In the genomic region with DNA sequence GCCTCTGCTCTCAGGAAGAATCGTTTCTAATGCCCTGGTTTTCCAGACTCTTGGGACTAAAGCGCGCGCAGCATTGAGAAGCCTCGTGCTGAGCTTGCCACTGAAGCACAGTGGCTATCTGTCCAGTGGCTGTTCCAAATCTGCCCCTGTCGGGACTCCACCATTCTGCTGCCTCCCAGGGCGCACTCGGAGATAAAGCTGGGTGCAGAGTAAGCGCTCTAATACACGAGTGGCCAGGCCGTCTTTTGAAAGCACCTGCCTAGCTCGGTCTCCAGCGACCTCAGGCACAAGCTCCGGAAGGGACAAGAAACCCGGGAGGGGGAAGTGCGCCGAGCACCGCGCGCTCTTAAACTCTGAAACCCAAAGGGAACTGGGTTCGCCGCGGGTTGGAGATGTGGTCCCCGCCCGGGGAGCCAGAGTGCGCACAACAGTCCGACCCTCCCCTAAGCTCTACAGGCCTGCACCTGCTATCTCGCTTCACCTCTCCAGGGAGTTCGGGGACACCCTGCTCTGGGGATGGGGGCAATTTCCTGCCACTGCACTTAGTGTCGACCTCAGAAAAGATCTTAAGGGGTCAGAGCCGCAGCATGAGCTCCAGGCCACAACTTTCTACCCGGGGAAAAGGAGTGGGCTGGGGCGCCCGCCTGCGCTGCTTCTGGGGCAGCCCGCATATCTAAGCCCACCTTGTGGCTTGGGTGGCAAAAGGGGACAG, we compare ENCODE assay signal across 8 mouse cellular contexts. TPM values are rescaled to one million over a fixed set of nuclear protein-coding genes. Genes with fewer than 3 reads are reported as not detected.
A peak's percentile ranks its signal among the peaks of the same experiment; 100 is the strongest.
DNase-seq lines count a peak whose midpoint lies in the region; ATAC-seq and TF ChIP-seq lines count a peak whose summit lies in the region.

No protein-coding gene starts in this region.

- H3K9me3 ChIP-seq in heart, embryonic 13.5 days = no peaks in the 10 kb centered on the region
- no peaks in the 10 kb centered on the region for H3K9me3 ChIP-seq in kidney, postnatal 0 days (replicated peaks; ENCODE audit: low read length)

- H3K4me2 ChIP-seq in heart, embryonic 13.5 days = peak overlapping the region; percentile 95
- peak overlapping the region; percentile 97 for H3K4me2 ChIP-seq in kidney, postnatal 0 days (ENCODE audit: low read length)

- WGBS in heart, embryonic 13.5 days = under 1% methylated on average over 36 of the region's 36 CpGs
- whole genome bisulfite sequencing in kidney, postnatal 0 days = under 1% methylated on average over 36 of the region's 36 CpGs

- peak overlapping the region; percentile 63 for H3K4me3 ChIP-seq in heart, embryonic 13.5 days
- peak overlapping the region; percentile 55 for H3K4me3 ChIP-seq in kidney, postnatal 0 days (replicated peaks; ENCODE audit: low read depth, low read length)

- peaks cover 53% of the 10 kb centered on the region for H3K27me3 ChIP-seq in heart, embryonic 13.5 days (replicated peaks)
- H3K27me3 ChIP-seq in kidney, postnatal 0 days (ENCODE audit: insufficient read depth, low read length) = no peaks in the 10 kb centered on the region; the same call in 1 of the 2 replicates

- H3K36me3 ChIP-seq in heart, embryonic 13.5 days = no peaks in the 10 kb centered on the region
- no peaks in the 10 kb centered on the region for H3K36me3 ChIP-seq in kidney, postnatal 0 days (ENCODE audit: insufficient read depth, low read length)

- peak overlapping the region; percentile 24 for H3K27ac ChIP-seq in heart, embryonic 13.5 days (replicated peaks)
- no peak overlapping the region; the same call in 1 of the 2 replicates for H3K27ac ChIP-seq in kidney, postnatal 0 days

- H3K4me1 ChIP-seq in heart, embryonic 13.5 days = peaks cover 38% of the 10 kb centered on the region
- peaks cover 21% of the 10 kb centered on the region for H3K4me1 ChIP-seq in kidney, postnatal 0 days (replicated peaks; ENCODE audit: insufficient read depth, low read length)

- TF ChIP-seq CTCF in kidney, postnatal 0 days (IDR thresholded peaks at IDR 0.05; ENCODE audit: low read depth) = no peak

- peak overlapping the region; percentile 79 for H3K9ac ChIP-seq in heart, embryonic 13.5 days
- H3K9ac ChIP-seq in kidney, postnatal 0 days (ENCODE audit: low read depth, low read length) = peak overlapping the region; percentile 58

- peak; percentile 39 for DNase-seq in urinary bladder, postnatal 14 days (ENCODE audit: low spot score)
- DNase-seq in urinary bladder, postnatal 4 days (ENCODE audit: low spot score in 2 of 2) = no peak
- DNase-seq in cerebellum, postnatal 25 days = peak; percentile 27 to 32
- peak; percentile 19 for DNase-seq in kidney, postnatal 0 days (ENCODE audit: low spot score)
- DNase-seq in lung, postnatal 36 days = peak; percentile 65
- DNase-seq in right cerebral cortex, postnatal 14 days = peak; percentile 39
- no peak for DNase-seq in ovary, postnatal 10 days (ENCODE audit: low spot score)

- ATAC-seq in heart, embryonic 13.5 days (ENCODE audit: extremely low read depth, insufficient number of reproducible peaks, low FRiP score, low TSS enrichment) = no peak
- ATAC-seq in kidney, postnatal 0 days (replicated peaks; ENCODE audit: low FRiP score, low read depth) = peak; percentile 23; the same call in 1 of the 2 replicates

RNA-seq across cellular contexts. Expression of a gene that starts 1.0 kb away (rescaled TPM):
- polyA plus RNA-seq in heart, embryonic 13.5 days (2015; fragmentation: Nextera tagmentation; extraction: Ambion mirVana) = 5.5 and 5.8 TPM in 2 replicates
- polyA plus RNA-seq in kidney, postnatal 0 days (2015; fragmentation: Nextera tagmentation; extraction: Ambion mirVana) = 3.0 and 3.2 TPM in 2 replicates

Comparison
In these comparisons a context has a peak if more than half of its experiments do, and no peak if none do; other contexts are left out.
1. DNase-seq: peak in urinary bladder, postnatal 14 days (single experiment), cerebellum, postnatal 25 days (2 of 2), kidney, postnatal 0 days (single experiment), lung, postnatal 36 days (single experiment) and right cerebral cortex, postnatal 14 days (single experiment); none in urinary bladder, postnatal 4 days (0 of 2) and ovary, postnatal 10 days (single experiment).